Mouse (Mus musculus) colon, adult 2 months (tissue): ENCODE measurements around the gene Frmpd4. TPM values are rescaled to one million over a fixed set of nuclear protein-coding genes. Genes with fewer than 3 reads are reported as not detected.

ENCODE experiments used
- polyA plus RNA-seq: library from polyadenylated mRNA; depleted of rRNA; stranded (reverse); fragments of >200 nt; gene quantifications from 2 replicates; pipeline ENCODE4 v1.2.3, GENCODE M21; 2012; rRNA removed

The Frmpd4 gene
- polyA plus RNA-seq = 0.05 TPM in 2 replicates

DNA sequence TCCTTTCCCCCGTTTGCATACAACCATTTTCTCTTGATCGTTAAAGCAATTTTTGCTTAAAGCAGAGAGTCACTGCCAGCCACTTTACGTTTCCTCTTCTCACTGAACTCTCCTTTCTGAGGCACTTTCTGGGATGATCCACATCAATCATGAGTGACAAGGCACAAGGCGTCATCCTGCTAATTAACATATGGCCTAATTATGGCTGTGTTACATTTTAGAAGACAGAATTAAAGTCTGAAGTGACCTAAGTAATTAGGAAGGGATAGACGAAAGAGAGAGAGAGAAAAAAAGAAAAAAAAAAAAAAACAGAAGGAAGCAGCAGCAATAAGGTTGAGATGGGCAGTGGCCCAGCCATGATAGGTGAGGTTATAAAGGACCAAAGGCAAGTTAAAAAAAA is at the start of gene Frmpd4:
Gene Frmpd4 (minus strand): TSS at position 101 of the 400 bp plus-strand sequence.

Other genes starting within 250 kb of the Frmpd4 start
- 12.3 and 12.6 TPM in 2 replicates for gene Msl3, start 96.7 kb upstream of the Frmpd4 start, polyA plus RNA-seq
- gene Arhgap6, start 217.9 kb upstream of the Frmpd4 start, polyA plus RNA-seq = 2.1 and 3.1 TPM in 2 replicates